Mouse (Mus musculus): ENCODE data around the gene Egfr. TPM values are rescaled to one million over a fixed set of nuclear protein-coding genes. Genes with fewer than 3 reads are reported as not detected.
A peak's percentile ranks its signal among the peaks of the same experiment; 100 is the strongest.

Gene Egfr
- polyA plus RNA-seq, 1 experiment from 2014 or later: 3.0 TPM

DNA sequence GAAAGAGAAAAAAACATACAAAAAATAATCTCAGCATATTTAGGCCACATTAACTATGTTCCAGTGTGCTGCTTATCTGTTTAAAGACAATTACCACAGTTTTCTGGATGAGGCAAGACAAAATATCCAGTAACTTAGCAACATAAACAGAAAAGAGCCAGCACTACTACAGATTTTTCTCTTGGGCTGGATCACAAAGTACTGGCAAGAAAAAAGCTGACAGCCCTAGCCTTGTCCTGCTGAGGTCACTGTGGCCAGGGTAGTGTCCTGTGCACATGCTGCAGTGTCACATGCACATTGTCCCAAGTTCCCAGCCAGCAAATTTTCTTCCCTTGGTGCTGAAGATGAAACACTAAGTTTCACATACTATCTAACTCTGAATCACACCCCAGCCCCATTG, 43.0 kb downstream of the Egfr start:
- no peak for DNase-seq (ENCODE audit: low spot score)
- Histone ChIP-seq H3K27me3 (ENCODE audit: low read depth, poor library complexity, severe bottlenecking) (no peaks in the 10 kb centered on the region), H3K4me3 (no peak overlapping the region), H3K4me1 (no peaks in the 10 kb centered on the region), H3K9me3 (replicated peaks) (no peaks in the 10 kb centered on the region), H3K27ac (no peak overlapping the region), H3K36me3 (no peaks in the 10 kb centered on the region)

DNA sequence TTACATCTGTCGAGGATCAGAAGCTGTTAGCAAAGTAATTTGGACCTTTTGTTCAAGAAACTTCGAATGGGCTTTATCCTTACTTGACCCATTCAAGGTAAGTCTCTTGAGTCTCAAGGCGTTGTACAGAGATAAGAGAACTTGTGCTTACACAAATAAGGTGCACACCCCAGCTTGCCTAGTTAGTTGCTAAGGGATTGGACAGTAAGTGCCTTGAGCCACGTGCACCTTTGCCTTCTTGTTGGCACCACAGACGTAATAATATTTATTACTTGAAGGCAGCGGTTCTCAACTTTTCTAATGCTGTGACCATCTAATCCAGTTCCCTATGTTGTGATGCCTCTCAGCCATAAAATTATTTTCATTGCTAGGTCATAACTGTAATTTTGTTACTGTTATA, 43.5 kb downstream of the Egfr start:
- no peak overlapping the region for H3K4me3 ChIP-seq
- WGBS: 87% methylated on average over 6 of the region's 6 CpGs
- no peak for DNase-seq (ENCODE audit: low spot score)

DNA sequence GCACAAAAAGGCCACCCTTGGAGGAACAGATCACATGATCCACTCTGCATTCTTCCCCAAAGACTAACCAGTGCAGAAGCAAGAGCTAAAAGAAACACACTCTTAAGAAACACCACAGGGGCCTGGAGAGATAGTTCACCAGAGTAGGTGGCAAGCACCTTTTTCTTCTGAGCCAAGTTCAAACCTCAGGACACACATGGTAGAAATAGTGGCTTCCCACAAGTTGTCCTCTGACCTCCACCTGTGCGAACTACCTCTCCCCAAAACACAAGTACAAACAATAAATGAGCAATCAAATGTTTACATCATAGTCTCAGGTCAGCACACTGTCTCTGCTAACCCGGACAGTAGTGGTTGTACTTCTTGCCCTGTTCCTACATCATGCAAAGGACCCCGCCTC, 45.5 kb downstream of the Egfr start:
- DNase-seq (ENCODE audit: low spot score): no peak
- H3K4me3 ChIP-seq: no peak overlapping the region
- no peaks in the 10 kb centered on the region for H3K36me3 ChIP-seq
- no peaks in the 10 kb centered on the region for H3K9me3 ChIP-seq (replicated peaks)
- no peaks in the 10 kb centered on the region for H3K27me3 ChIP-seq (ENCODE audit: low read depth, poor library complexity, severe bottlenecking)
- 88% methylated on average over 3 of the region's 3 CpGs for WGBS
- no peak overlapping the region for H3K27ac ChIP-seq
- no peaks in the 10 kb centered on the region for H3K4me1 ChIP-seq

More for the DNA sequence above, 43.5 kb downstream of the Egfr start:
- H3K4me1 ChIP-seq: no peaks in the 10 kb centered on the region
- H3K27me3 ChIP-seq (ENCODE audit: low read depth, poor library complexity, severe bottlenecking): no peaks in the 10 kb centered on the region
- no peak overlapping the region for H3K27ac ChIP-seq
- no peaks in the 10 kb centered on the region for H3K36me3 ChIP-seq
- H3K9me3 ChIP-seq (replicated peaks): no peaks in the 10 kb centered on the region

DNA sequence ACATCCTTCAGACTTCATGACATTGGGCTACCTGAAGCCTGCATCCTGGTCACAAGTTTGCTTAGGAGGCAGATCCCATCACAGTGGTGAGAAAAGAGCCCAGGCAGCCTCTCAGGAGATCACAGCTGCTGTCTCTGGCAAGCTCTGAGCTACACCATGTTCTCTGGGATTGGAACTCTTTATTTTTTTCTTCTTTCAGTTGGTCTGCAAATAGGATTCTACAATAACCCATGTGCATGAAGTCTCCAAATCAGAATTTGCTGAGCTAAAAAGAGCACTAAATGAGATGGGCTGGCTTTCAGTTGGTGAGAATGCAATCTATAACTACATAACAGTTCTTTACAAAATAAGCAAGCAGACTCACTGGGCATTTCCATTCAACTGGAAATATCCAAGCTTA, 46.1 kb downstream of the Egfr start:
- DNase-seq (ENCODE audit: low spot score): no peak
- Histone ChIP-seq H3K27me3 (ENCODE audit: low read depth, poor library complexity, severe bottlenecking) (no peaks in the 10 kb centered on the region), H3K9me3 (replicated peaks) (no peaks in the 10 kb centered on the region), H3K27ac (no peak overlapping the region), H3K36me3 (no peaks in the 10 kb centered on the region), H3K4me3 (no peak overlapping the region), H3K4me1 (no peaks in the 10 kb centered on the region)

DNA sequence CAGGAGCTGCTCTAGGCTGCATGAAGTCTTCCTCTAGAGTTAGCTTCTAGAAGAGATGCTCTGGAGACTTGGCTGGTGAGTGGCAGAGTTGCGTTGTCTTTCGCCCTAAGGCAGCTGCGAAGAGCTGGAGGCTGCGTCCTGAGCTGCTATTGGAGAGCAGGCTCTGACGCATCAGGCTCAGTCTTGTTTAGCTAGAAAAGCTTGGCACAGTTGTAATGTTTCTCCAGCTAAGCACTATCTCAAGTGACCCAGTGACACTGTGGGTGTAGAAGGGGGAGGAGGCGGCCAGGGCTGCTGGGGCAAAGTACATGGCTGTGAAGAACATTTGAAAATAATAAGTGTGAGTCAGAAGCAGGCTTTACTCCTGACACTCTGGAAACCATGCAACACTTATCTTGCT, 48.5 kb downstream of the Egfr start:
- Histone ChIP-seq H3K4me1 (no peaks in the 10 kb centered on the region), H3K27me3 (ENCODE audit: low read depth, poor library complexity, severe bottlenecking) (no peaks in the 10 kb centered on the region), H3K36me3 (no peaks in the 10 kb centered on the region), H3K27ac (no peak overlapping the region), H3K4me3 (no peak overlapping the region), H3K9me3 (replicated peaks) (no peaks in the 10 kb centered on the region)
- 74% methylated on average over 6 of the region's 6 CpGs for WGBS
- DNase-seq (ENCODE audit: low spot score): no peak

DNA sequence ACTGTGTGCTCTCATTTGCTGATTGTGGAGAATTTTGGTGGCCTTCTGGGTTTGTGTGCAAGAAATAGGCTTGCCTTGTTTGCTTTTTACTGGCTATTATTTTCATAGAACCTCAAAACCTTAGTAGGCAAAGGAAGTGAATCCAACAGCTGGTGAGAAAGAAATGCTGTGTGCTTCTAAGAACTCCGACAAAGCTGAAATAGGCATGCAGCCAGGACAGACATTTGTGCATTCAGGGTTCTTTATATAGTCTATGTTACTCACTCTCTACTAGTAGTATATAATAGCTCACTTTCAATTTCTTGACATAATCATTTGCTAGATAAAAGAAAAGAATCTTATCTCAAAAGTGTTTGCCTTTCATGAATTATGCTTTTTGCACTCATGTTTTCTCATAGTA, 50.7 kb downstream of the Egfr start:
- Histone ChIP-seq H3K27ac (no peak overlapping the region), H3K27me3 (ENCODE audit: low read depth, poor library complexity, severe bottlenecking) (no peaks in the 10 kb centered on the region), H3K9me3 (replicated peaks) (no peaks in the 10 kb centered on the region), H3K4me1 (no peaks in the 10 kb centered on the region), H3K4me3 (no peak overlapping the region), H3K36me3 (no peaks in the 10 kb centered on the region)
- 98% methylated on average over 1 of the region's 1 CpGs for WGBS
- no peak for DNase-seq (ENCODE audit: low spot score)

DNA sequence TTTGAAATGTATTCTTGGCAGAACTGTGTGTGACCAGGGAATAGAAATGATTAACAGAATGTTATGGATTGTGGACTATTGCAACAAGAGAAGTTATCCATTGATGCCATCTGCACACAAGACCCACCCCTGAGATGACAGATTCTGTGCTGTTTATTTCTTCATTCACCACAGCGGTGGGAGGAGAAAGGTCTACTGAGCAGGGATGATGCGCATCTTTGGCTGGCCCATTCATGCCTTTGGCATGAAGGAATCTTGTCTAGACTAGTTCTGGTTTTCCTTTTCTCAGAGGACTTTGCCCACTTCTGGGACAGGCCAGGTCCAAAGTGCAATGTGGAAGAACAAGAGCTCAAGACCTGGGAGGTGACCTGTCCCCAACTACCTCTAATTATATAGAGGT, 52.0 kb downstream of the Egfr start:
- Histone ChIP-seq H3K9me3 (replicated peaks) (no peaks in the 10 kb centered on the region), H3K36me3 (no peaks in the 10 kb centered on the region), H3K27ac (no peak overlapping the region), H3K27me3 (ENCODE audit: low read depth, poor library complexity, severe bottlenecking) (no peaks in the 10 kb centered on the region), H3K4me1 (peaks cover under 1% of the 10 kb centered on the region; the same call in 1 of the 2 replicates), H3K4me3 (no peak overlapping the region)
- 92% methylated on average over 2 of the region's 2 CpGs for WGBS
- no peak for DNase-seq (ENCODE audit: low spot score)

DNA sequence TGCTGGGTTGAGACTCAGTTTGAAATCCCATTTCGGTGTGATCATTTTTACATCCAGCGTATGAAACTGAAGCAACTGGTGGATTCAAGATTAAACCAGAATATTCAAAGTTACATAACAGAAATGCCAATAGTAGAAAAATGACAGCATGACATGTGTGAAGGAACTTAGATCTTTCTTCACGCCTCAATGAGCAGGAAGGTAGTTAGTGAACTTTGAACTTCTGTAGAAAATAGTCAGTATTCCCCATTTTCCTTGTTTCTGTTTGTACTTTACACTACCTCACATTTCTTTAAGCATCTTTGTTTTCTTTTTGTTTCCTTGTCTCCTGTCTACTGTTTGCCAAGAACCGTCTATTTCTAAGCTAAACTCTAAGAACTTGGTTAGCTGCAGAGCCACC, 53.9 kb downstream of the Egfr start:
- 88% methylated on average over 4 of the region's 4 CpGs for whole genome bisulfite sequencing
- H3K27ac ChIP-seq: no peak overlapping the region
- DNase-seq (ENCODE audit: low spot score): no peak
- no peaks in the 10 kb centered on the region for H3K36me3 ChIP-seq
- no peaks in the 10 kb centered on the region for H3K27me3 ChIP-seq (ENCODE audit: low read depth, poor library complexity, severe bottlenecking)
- no peaks in the 10 kb centered on the region for H3K9me3 ChIP-seq (replicated peaks)
- H3K4me3 ChIP-seq: no peak overlapping the region
- H3K4me1 ChIP-seq: peaks cover 15% of the 10 kb centered on the region

DNA sequence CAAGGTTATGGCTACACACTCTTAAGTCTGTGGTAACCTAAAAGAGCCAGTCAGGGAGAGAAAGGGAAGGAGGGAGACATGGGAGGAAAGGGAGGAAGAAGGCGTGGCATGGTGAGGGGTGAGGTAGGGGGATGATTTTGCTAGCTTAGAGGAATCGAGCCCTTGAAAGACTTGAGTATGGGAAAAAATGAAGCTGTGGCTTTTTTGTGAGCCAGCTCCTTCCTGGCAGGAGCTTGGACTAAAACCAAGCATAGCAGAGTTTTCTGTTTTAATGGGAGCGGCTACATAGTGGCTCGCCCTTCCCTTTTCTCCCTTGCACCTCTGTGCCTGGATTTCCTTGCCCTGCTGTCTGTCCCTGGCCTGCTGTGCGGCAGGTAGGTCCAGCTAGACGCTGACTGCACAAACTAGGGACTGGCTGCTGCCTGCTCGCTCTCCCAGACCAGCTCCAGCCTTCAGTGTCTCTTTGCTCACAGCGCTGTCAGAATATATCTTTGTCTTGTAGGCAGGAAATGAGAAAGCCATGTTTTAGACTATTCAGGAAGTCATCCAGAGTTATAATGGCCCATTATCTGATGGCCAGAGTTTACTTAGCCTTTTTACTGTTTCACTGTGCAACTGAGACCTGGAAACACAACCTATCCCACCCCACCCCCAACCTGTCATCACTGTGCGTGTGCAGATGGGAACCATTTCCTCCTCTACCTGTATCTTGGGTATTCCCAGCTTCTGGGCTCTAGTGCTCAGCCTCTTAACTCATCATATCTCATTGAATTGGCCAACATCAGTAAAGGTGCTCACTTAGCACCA, 57.4 kb downstream of the Egfr start:
- WGBS: 83% methylated on average over 9 of the region's 9 CpGs
- H3K36me3 ChIP-seq: no peaks in the 10 kb centered on the region
- H3K4me1 ChIP-seq: peaks cover 15% of the 10 kb centered on the region
- H3K27me3 ChIP-seq (ENCODE audit: low read depth, poor library complexity, severe bottlenecking): no peaks in the 10 kb centered on the region
- peak overlapping the region; percentile 37; the same call in 1 of the 2 replicates for H3K27ac ChIP-seq
- H3K9me3 ChIP-seq (replicated peaks): no peaks in the 10 kb centered on the region
- H3K4me3 ChIP-seq: no peak overlapping the region
- DNase-seq (ENCODE audit: low spot score): no peak

DNA sequence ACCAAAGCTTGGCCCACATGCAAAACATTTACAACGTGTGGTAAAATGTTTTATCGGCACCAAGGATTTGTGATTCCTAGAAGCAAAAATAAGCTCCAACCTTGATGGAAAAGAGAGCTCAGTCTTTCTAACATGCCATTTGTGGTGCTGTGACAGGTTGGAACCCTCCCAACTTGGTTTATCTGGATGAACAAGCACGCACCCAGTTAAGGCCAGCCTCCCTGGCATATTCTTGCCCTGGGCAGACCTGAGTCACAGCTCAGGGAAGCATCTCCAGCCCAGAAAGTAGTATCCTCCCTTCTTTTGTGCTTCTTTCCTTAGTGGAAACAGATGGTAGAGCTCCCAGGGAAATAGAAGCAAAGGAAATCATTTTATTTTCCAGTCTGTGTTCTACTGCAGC, 58.1 kb downstream of the Egfr start:
- peaks cover 15% of the 10 kb centered on the region for H3K4me1 ChIP-seq
- no peaks in the 10 kb centered on the region for H3K27me3 ChIP-seq (ENCODE audit: low read depth, poor library complexity, severe bottlenecking)
- H3K27ac ChIP-seq: 0 out of 2 replicates have a peak overlapping the region, but pooled peaks have one; percentile 14
- WGBS: 89% methylated on average over 3 of the region's 3 CpGs
- no peaks in the 10 kb centered on the region for H3K36me3 ChIP-seq
- no peak overlapping the region for H3K4me3 ChIP-seq
- H3K9me3 ChIP-seq (replicated peaks): no peaks in the 10 kb centered on the region
- no peak for DNase-seq (ENCODE audit: low spot score)

DNA sequence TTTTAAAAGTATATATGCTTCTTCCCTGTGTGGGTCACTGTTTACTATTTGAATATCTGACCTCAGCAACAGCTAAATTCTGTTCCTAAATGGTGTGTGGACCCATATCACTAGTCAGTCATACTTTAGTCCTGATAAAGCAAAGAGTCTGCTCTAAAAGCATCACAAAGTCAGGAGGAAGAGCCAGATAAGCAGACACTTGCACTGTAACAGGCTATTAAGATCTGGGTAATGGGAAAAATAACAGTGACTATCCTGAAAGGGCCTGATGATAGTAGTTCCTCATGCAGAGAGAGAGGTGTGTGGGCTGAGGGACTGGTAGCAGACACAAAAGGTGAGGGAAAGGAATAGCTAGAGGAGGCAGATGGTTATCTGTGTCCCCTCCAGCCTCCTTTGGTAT, 61.3 kb downstream of the Egfr start:
- H3K4me1 ChIP-seq: peaks cover 15% of the 10 kb centered on the region

DNA sequence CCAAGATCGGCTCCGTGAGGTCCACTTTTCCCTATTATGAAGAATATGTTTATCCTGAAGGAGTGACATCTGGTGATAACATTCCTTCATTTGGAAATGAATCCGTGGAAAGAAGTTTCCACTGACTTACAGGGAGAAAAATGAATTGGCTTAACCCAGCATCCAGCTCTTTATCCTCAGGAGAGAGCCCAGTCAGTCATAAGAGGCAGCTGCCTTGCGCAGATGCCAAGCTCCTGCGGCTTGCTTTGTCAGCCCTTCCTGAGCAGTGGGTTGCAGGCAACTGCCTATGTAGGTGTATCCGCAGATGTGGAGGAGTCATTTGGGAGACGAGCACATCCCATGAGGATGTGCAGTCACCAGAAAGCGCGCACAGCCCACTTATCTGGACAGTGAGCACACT, 64.4 kb downstream of the Egfr start:
- Histone ChIP-seq H3K27ac (no peak overlapping the region), H3K36me3 (no peaks in the 10 kb centered on the region), H3K4me3 (no peak overlapping the region), H3K9me3 (replicated peaks) (no peaks in the 10 kb centered on the region), H3K4me1 (no peaks in the 10 kb centered on the region), H3K27me3 (ENCODE audit: low read depth, poor library complexity, severe bottlenecking) (no peaks in the 10 kb centered on the region)
- WGBS: 94% methylated on average over 9 of the region's 9 CpGs
- no peak for DNase-seq (ENCODE audit: low spot score)

More for the DNA sequence above, 61.3 kb downstream of the Egfr start:
- DNase-seq (ENCODE audit: low spot score): no peak
- Histone ChIP-seq H3K36me3 (no peaks in the 10 kb centered on the region), H3K9me3 (replicated peaks) (no peaks in the 10 kb centered on the region), H3K4me3 (no peak overlapping the region), H3K27ac (no peak overlapping the region), H3K27me3 (ENCODE audit: low read depth, poor library complexity, severe bottlenecking) (no peaks in the 10 kb centered on the region)

DNA sequence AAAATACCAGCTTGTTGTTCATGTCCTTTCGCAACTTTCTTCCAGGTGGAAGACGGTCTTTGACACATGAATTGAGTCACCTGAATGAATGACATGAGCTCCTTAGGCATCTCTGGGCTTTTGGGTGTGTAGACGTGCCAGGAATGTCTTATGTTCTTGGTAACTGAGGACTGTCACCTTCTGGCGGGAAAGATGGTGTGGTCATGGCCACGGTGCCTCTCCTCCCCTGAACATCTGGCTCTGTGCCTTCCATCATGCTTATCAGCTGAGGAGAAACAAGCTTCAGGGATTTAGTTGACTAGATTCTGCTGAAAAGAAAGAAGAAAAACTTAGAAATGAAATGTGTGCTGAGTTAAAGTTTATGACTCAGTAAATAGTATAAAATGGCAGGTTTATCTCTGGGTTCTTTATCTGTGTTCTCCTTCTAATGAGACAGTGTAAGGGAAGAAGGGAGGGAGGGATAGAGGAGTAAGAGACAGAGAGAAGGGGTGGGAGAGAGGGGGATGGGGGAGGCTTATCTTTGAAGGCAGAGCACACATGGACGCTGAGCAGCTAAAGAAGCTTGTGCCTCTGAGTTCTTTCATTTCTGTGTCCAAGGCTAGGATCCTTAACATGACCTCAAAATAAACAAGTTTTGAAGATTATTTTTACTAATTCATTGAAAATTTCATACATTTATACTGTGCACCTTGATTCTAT, 65.5 kb downstream of the Egfr start:
- 82% methylated on average over 6 of the region's 6 CpGs for WGBS
- Histone ChIP-seq H3K36me3 (no peaks in the 10 kb centered on the region), H3K9me3 (replicated peaks) (no peaks in the 10 kb centered on the region), H3K27ac (no peak overlapping the region), H3K4me1 (no peaks in the 10 kb centered on the region), H3K4me3 (no peak overlapping the region), H3K27me3 (ENCODE audit: low read depth, poor library complexity, severe bottlenecking) (no peaks in the 10 kb centered on the region)
- no peak for DNase-seq (ENCODE audit: low spot score)
